ENCODE assay signal across 21 mouse cellular contexts in the genomic region with DNA sequence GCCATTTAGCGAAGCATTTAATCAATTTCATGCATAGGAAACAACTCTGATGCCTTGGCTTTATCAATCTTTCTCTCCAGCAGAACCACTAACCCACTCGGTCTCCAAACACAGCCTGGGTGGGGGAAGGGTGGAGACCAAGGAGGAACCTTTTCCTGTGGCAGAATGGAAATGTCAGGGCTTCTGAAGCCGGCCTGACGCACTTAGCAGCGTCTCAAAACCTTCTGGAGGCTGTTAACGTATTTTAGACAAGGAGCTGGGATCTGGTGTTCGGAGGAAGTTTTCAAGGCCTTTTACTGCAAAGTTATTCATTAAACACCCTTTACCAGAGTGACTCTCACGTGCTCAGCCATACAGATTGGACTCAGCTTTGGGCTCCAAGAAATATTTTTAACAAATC.
DNase-seq lines count a peak whose midpoint lies in the region; ATAC-seq lines count a peak whose summit lies in the region.
"Had no signal": no experiment of that assay in that cellular context is flagged by ENCODE, and none has a peak within 500 bp of the region (broad histone marks: within the 10 kb centered on the region; RNA-seq: fewer than 3 reads in every experiment).

No protein-coding gene starts in this region.

- H3K27ac ChIP-seq in limb, embryonic 11.5 days (replicated peaks; ENCODE audit: low read depth, low read length) = no peak overlapping the region
- H3K27ac ChIP-seq in limb, embryonic 10.5 days = no peak overlapping the region
- H3K27ac ChIP-seq: heart, embryonic 10.5 days; hindbrain, postnatal 0 days; liver, embryonic 12.5 days; neural tube, embryonic 12.5 days had no signal

- H3K9me3 ChIP-seq in limb, embryonic 11.5 days (ENCODE audit: control insufficient read depth, low read length) = no peaks in the 10 kb centered on the region
- H3K9me3 ChIP-seq in limb, embryonic 10.5 days (replicated peaks) = no peaks in the 10 kb centered on the region
- H3K9me3 ChIP-seq: heart, embryonic 10.5 days; liver, embryonic 12.5 days; neural tube, embryonic 12.5 days had no signal

- no peaks in the 10 kb centered on the region for H3K36me3 ChIP-seq in limb, embryonic 11.5 days (ENCODE audit: control insufficient read depth, insufficient read depth, low read length)
- no peaks in the 10 kb centered on the region for H3K36me3 ChIP-seq in limb, embryonic 10.5 days
- H3K36me3 ChIP-seq: G1E; heart, embryonic 10.5 days; liver, embryonic 12.5 days; neural tube, embryonic 12.5 days had no signal

- DNase-seq in limb, embryonic 11.5 days (ENCODE audit: low spot score) = peak; percentile 48
- no peak for DNase-seq in limb, embryonic 10.5 days (ENCODE audit: low spot score)
- peak; percentile 39 for DNase-seq in forelimb bud, embryonic 11.5 days (ENCODE audit: low read depth, low spot score)
- peak; percentile 71 for DNase-seq in kidney, adult 9 months
- DNase-seq in kidney, postnatal 4 days = peak; percentile 51 to 53
- DNase-seq in right cerebral cortex, adult 2 months (ENCODE audit: low spot score in 2 of 2) = no peak
- no peak for DNase-seq in urinary bladder, postnatal 10 days (ENCODE audit: low spot score)
- DNase-seq in gastrocnemius, postnatal 14 days = no peak
- DNase-seq: cerebellum, postnatal 10 days; gastrocnemius, postnatal 36 days; heart, postnatal 14 days; layer of hippocampus, adult 9-11 months; lung, postnatal 10 days; right cerebral cortex, postnatal 25 days; thymus, adult 18-20 months had no signal

- WGBS in limb, embryonic 11.5 days = 24% methylated on average over 8 of the region's 8 CpGs
- WGBS in limb, embryonic 10.5 days = 46% methylated on average over 8 of the region's 8 CpGs

- H3K4me2 ChIP-seq in limb, embryonic 11.5 days (ENCODE audit: low read depth, severe bottlenecking) = no peak overlapping the region
- H3K4me2 ChIP-seq: liver, embryonic 12.5 days; neural tube, embryonic 12.5 days had no signal

- no peak overlapping the region for H3K4me3 ChIP-seq in limb, embryonic 11.5 days (ENCODE audit: low read depth, low read length)
- no peak overlapping the region for H3K4me3 ChIP-seq in limb, embryonic 10.5 days
- H3K4me3 ChIP-seq: heart, embryonic 10.5 days; liver, embryonic 12.5 days; neural tube, embryonic 12.5 days had no signal

- intact Hi-C loops in gastrocnemius, postnatal 14 days (cut with DNase I; ENCODE audit: low total_unique reads) = no loop called here

- no peaks in the 10 kb centered on the region for H3K27me3 ChIP-seq in limb, embryonic 11.5 days (ENCODE audit: control insufficient read depth, insufficient read depth, low read length)
- H3K27me3 ChIP-seq in limb, embryonic 10.5 days (ENCODE audit: low read depth, poor library complexity, severe bottlenecking) = no peaks in the 10 kb centered on the region
- H3K27me3 ChIP-seq: liver, embryonic 12.5 days; neural tube, embryonic 12.5 days had no signal

- H3K4me1 ChIP-seq in limb, embryonic 11.5 days (ENCODE audit: control insufficient read depth, insufficient read depth, low read length) = 0 out of 2 replicates have a peak, but pooled peaks cover 3% of the 10 kb centered on the region
- peaks cover 20% of the 10 kb centered on the region for H3K4me1 ChIP-seq in limb, embryonic 10.5 days
- H3K4me1 ChIP-seq: liver, embryonic 12.5 days; neural tube, embryonic 12.5 days had no signal

- H3K9ac ChIP-seq in limb, embryonic 11.5 days (ENCODE audit: low read length) = no peak overlapping the region
- H3K9ac ChIP-seq: liver, embryonic 12.5 days; neural tube, embryonic 12.5 days had no signal

- no peak for ATAC-seq in limb, embryonic 11.5 days (ENCODE audit: insufficient number of reproducible peaks, low FRiP score, low TSS enrichment, low read depth)
- ATAC-seq: forebrain, embryonic 14.5 days; hindbrain, postnatal 0 days; liver, embryonic 12.5 days had no signal

Comparison
In these comparisons a context has a peak if more than half of its experiments do, and no peak if none do; other contexts are left out.
1. DNase-seq: peak in limb, embryonic 11.5 days (single experiment), forelimb bud, embryonic 11.5 days (single experiment), kidney, adult 9 months (single experiment) and kidney, postnatal 4 days (2 of 2); none in limb, embryonic 10.5 days (single experiment), right cerebral cortex, adult 2 months (0 of 2), urinary bladder, postnatal 10 days (single experiment) and gastrocnemius, postnatal 14 days (single experiment).